Mouse (Mus musculus) intestine, postnatal 0 days (tissue): Measurements from ENCODE around the gene Nat9. TPM values are rescaled to one million over a fixed set of nuclear protein-coding genes. Genes with fewer than 3 reads are reported as not detected.

Experiments used
- ATAC-seq: fragments of 200-750 bp; cut with Nextera tagmentation; 2 replicates; pipeline ENCODE4 v1.8.0; 2017; ENCODE audit warnings: mild to moderate bottlenecking, moderate TSS enrichment, moderate library complexity
- H3K27ac ChIP-seq: fragments of 300-500 bp; sonication (generic); 2 replicates; pipeline ENCODE4 v1.5.1; 2014; ENCODE audit warnings: mild to moderate bottlenecking, low read depth, low read length, moderate library complexity
- H3K27me3 ChIP-seq: fragments of 300-500 bp; sonication (generic); replicated peaks from 2 replicates; pipeline ENCODE4 v1.6.1; 2014; ENCODE audit warnings: low read length, mixed read lengths; ENCODE audit not compliant: control insufficient read depth, insufficient read depth
- H3K36me3 ChIP-seq: fragments of 300-500 bp; sonication (generic); 2 replicates; pipeline ENCODE4 v1.6.1; 2014; ENCODE audit warnings: mild to moderate bottlenecking, moderate library complexity; ENCODE audit not compliant: control insufficient read depth, insufficient read depth
- H3K4me1 ChIP-seq: fragments of 300-500 bp; sonication (generic); replicated peaks from 2 replicates; pipeline ENCODE4 v1.6.1; 2014; ENCODE audit warnings: antibody characterized with exemption, low read length, mixed read lengths; ENCODE audit not compliant: control insufficient read depth, insufficient read depth
- H3K4me2 ChIP-seq: fragments of 300-500 bp; sonication (generic); replicated peaks from 2 replicates; pipeline ENCODE4 v1.6.1; 2014; ENCODE audit warnings: low read depth, mild to moderate bottlenecking, moderate library complexity
- H3K4me3 ChIP-seq: fragments of 300-500 bp; sonication (generic); 2 replicates; pipeline ENCODE4 v1.5.1; 2014; ENCODE audit warnings: low read depth, low read length
- H3K9ac ChIP-seq: fragments of 300-500 bp; sonication (generic); 2 replicates; pipeline ENCODE4 v1.6.1; 2014; ENCODE audit warnings: mild to moderate bottlenecking, low read depth, low read length
- H3K9me3 ChIP-seq: fragments of 300-500 bp; sonication (generic); 2 replicates; pipeline ENCODE4 v1.6.1; 2016; ENCODE audit warnings: mixed run types; ENCODE audit not compliant: control insufficient read depth
- CTCF ChIP-seq: sonication (generic); IDR thresholded peaks from 2 replicates; pipeline ENCODE4 v1.5.1; 2016; ENCODE audit warnings: low read depth, mild to moderate bottlenecking, control low read depth, antibody characterized with exemption, moderate library complexity
- WGBS: fragments of 180-500 bp; shearing (Covaris S2); extraction: QIAGEN DNeasy Blood & Tissue Kit; methylation state at CpG from one replicate; pipeline ENCODE4 v1.1.7; 2014; 5-methylcytosine and 5-hydroxymethylcytosine counted together
- polyA plus RNA-seq: library from polyadenylated mRNA; unstranded; fragments of >200 nt; fragmentation: Nextera tagmentation; extraction: Ambion mirVana; gene quantifications from 2 replicates; pipeline ENCODE4 v1.2.1, GENCODE M21; 2015

The Nat9 gene
- polyA plus RNA-seq, 1 experiment from 2014 or later, result 35.0 TPM

DNA sequence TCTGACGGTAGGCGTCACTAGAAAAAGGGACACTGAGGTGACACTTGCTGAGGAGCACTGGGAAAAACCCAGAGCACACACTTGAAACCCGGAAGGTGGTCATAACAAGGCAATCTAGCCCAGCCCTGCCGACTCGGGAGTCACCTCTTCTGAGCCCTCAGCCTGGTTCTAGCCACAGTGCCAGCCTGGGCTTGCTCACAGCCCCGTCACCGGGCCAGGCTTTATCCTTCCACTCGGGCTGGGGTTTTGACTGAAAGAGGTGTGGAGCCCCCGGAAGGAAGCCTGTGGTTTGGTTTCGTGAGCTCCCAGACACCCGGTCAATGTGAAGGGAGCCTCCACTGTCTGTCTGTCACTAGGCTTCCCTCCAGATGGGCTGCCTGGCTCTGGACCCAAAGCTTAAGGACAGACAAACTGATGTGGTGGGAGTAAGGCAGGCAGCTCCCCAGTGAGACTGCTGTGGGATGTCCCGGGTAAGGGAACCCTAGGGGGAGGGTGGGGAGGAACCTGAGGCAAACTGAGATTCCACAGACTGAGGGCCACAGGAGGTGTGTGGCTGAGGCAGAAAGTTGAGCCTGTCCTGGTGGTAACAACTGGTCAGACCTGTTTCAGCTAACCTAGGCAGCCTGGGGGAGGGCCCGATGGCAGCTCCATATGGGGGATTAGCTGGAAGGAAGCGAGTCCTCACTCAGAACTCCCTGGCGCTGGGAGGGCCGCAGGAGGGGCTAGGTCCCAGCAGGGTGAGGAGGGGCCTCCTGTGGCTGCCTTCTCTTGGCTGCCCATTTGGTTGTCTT, 13.9 kb downstream of the Nat9 start:
- H3K9ac ChIP-seq, result 0 out of 2 replicates have a peak overlapping the region, but pooled peaks have one; percentile 34
- H3K4me3 ChIP-seq, result no peak overlapping the region
- H3K27me3 ChIP-seq, result no peaks in the 10 kb centered on the region
- no peaks in the 10 kb centered on the region for H3K9me3 ChIP-seq
- H3K4me1 ChIP-seq, result peaks cover 35% of the 10 kb centered on the region
- H3K36me3 ChIP-seq, result peaks cover 25% of the 10 kb centered on the region; the same call in 1 of the 2 replicates
- peak overlapping the region; percentile 77 for H3K27ac ChIP-seq
- peak; percentile 23; the same call in 1 of the 2 replicates for ATAC-seq
- WGBS, result 13% methylated on average over 16 of the region's 16 CpGs
- peak overlapping the region; percentile 45 for H3K4me2 ChIP-seq
- no peak for TF ChIP-seq CTCF

DNA sequence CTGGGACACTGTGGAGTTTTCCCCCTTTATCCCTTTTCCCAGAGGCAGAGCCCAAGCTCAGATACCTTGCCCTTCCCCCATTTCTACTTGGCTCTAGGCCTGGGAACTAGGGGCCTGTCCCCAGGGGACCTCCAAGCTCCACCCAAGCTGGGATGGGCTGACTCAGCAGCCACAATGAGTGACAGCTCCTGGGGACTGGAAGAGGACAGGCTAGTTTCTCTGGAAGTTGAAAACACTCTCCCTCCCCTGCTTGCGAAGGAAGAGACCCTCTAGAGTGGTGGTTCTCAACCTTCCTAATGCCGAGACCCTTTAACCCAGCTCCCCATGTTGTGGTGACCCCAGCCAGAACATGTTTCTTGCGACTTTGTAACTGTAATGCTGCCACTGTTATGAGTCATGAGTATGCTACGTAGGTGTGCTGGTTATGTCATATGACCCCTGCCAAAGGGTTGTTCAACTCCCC, 14.8 kb downstream of the Nat9 start:
- no peak overlapping the region for H3K4me3 ChIP-seq
- no peaks in the 10 kb centered on the region for H3K9me3 ChIP-seq
- no peak for TF ChIP-seq CTCF
- H3K27ac ChIP-seq, result peak overlapping the region; percentile 77
- ATAC-seq, result peak; percentile 20; the same call in 1 of the 2 replicates
- H3K36me3 ChIP-seq, result peaks cover 20% of the 10 kb centered on the region; the same call in 1 of the 2 replicates
- 0 out of 2 replicates have a peak overlapping the region, but pooled peaks have one; percentile 22 for H3K9ac ChIP-seq
- no peaks in the 10 kb centered on the region for H3K27me3 ChIP-seq
- peaks cover 35% of the 10 kb centered on the region for H3K4me1 ChIP-seq
- peak overlapping the region; percentile 45 for H3K4me2 ChIP-seq
- 37% methylated on average over 4 of the region's 4 CpGs for WGBS

DNA sequence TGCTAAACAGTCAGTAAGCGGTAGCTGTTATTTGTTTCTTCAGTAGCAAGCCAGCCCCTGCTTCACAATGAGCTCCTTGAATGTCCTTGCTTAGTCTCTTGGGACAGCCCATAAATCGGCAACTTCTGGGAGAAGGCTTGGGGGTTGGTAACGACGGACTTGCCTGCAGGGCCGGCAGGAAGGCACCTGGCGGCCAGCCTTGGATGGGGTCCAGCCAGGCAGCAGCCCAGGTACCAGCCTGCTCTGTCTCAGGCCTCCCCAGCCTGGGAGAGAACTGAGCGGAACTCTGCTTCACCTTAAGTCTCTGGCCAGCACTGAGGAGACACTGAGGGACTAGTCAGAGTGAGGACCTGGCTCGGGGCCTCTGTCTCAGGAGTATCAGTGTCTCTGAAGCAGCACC, 16.5 kb downstream of the Nat9 start:
- Histone ChIP-seq H3K9ac (no peak overlapping the region), H3K4me3 (no peak overlapping the region), H3K9me3 (no peaks in the 10 kb centered on the region), H3K27me3 (no peaks in the 10 kb centered on the region), H3K27ac (peak overlapping the region; percentile 41; the same call in 1 of the 2 replicates), H3K4me2 (no peak overlapping the region), H3K4me1 (peaks cover 25% of the 10 kb centered on the region), H3K36me3 (peaks cover 17% of the 10 kb centered on the region; the same call in 1 of the 2 replicates)
- WGBS, result 46% methylated on average over 8 of the region's 8 CpGs
- no peak for TF ChIP-seq CTCF
- ATAC-seq, result no peak

DNA sequence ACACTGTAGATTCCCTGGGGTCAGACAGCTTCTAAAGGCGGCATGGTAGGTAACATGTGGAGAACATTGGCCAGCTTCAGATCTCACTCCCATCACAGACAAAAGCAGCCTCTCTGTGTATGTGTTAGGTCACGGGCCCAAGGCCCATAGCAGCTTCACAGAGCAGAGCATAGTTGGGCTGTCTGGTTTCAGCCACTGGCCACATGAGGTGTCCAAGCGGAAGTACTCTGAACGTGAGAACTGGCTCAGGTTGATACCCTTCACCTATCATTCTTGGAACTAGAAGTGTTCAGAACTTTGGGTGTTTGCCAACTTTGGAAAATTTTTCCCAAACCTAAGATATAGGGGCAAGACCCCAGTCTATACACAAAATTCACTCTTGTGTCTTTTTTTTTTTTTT, 18.2 kb downstream of the Nat9 start:
- Histone ChIP-seq H3K9me3 (no peaks in the 10 kb centered on the region), H3K9ac (no peak overlapping the region), H3K4me1 (peaks cover 25% of the 10 kb centered on the region), H3K27ac (no peak overlapping the region), H3K4me3 (no peak overlapping the region), H3K36me3 (peaks cover 10% of the 10 kb centered on the region; the same call in 1 of the 2 replicates), H3K27me3 (no peaks in the 10 kb centered on the region), H3K4me2 (no peak overlapping the region)
- ATAC-seq, result no peak
- WGBS, result 83% methylated on average over 4 of the region's 4 CpGs
- no peak for TF ChIP-seq CTCF

DNA sequence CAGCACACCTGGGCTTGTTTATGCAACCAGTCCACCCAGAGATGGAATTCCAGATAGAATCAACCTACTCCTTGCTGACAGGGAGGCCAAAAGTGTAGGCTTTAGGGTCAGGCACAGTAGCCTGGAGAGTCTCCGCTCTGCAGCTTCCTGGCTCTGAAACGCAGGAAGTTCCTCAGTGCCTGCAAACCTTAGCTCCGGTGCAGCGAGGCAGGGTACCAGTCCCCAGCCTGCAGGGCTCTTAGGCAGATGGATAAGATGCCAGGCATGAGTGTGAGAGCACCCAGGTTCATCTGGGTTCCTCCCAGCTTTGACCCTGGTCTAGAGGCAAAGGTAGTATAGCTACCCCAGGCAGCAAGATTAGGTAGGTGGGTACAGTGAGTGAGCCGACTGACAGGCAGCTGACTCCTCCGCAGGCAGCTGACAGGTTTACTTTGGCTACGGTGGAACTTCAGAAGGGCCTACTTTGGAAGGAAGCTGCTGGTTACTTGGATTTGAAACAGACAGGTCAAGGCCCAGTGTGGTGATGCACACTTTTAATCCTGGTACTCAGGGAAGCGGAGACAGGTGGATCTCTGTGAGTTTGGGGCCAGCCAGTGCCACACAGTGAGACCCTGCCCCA, 19.9 kb downstream of the Nat9 start:
- peaks cover 12% of the 10 kb centered on the region; the same call in 1 of the 2 replicates for H3K4me1 ChIP-seq
- ATAC-seq, result no peak
- no peaks in the 10 kb centered on the region for H3K27me3 ChIP-seq
- no peak overlapping the region for H3K4me3 ChIP-seq
- peak overlapping the region; percentile 18; the same call in 1 of the 2 replicates for H3K9ac ChIP-seq
- no peak for TF ChIP-seq CTCF
- 68% methylated on average over 8 of the region's 8 CpGs for WGBS
- H3K27ac ChIP-seq, result 0 out of 2 replicates have a peak overlapping the region, but pooled peaks have one; percentile 50
- H3K36me3 ChIP-seq, result peaks cover 10% of the 10 kb centered on the region; the same call in 1 of the 2 replicates
- H3K9me3 ChIP-seq, result no peaks in the 10 kb centered on the region
- H3K4me2 ChIP-seq, result peak overlapping the region; percentile 48

DNA sequence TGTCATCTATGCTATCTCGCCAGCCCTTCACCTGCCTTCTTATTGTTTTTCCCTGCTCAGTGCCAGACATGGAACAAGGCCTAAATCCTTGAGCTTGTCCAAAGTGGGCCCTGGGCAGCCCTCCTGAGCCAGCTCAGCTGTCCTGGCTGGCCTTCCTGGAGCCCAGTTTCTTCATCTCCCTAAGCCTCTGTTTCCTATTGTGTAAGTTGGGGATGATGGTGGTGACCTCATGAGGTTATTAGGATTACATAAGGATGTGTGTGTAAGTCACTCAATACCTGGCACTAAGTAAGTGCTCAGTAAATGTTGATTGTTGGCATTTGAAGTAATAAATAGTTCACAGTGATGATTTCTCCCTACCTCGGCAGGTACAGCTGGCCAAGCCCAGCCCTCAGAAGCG, 20.9 kb downstream of the Nat9 start:
- H3K27me3 ChIP-seq, result no peaks in the 10 kb centered on the region
- H3K4me2 ChIP-seq, result peak overlapping the region; percentile 74

More for the DNA sequence above, 20.9 kb downstream of the Nat9 start:
- Histone ChIP-seq H3K4me1 (peaks cover 15% of the 10 kb centered on the region; the same call in 1 of the 2 replicates), H3K9me3 (no peaks in the 10 kb centered on the region), H3K36me3 (peaks cover 10% of the 10 kb centered on the region; the same call in 1 of the 2 replicates), H3K4me3 (no peak overlapping the region), H3K27ac (peak overlapping the region; percentile 89), H3K9ac (0 out of 2 replicates have a peak overlapping the region, but pooled peaks have one; percentile 46)
- 42% methylated on average over 3 of the region's 3 CpGs for WGBS
- ATAC-seq, result peak; percentile 17; the same call in 1 of the 2 replicates
- no peak for TF ChIP-seq CTCF
